Mouse (Mus musculus): ENCODE results near the gene Ms4a4c.
"Not testable (repeated sequence)": the region's sequence is repeated elsewhere in the genome, so short reads cannot be mapped to it uniquely, and the experiment has no call there.

GRCm38 (mm10) chr19:11459041-11459440, 54.5 kb downstream of the Ms4a4c start:
- TF ChIP-seq POLR2A (IDR thresholded peaks at IDR 0.05; ENCODE audit: insufficient read depth, low read depth, low read length); CTCF (IDR thresholded peaks at IDR 0.05); EP300 (IDR thresholded peaks at IDR 0.05; ENCODE audit: insufficient read depth, low read depth, low read length): not testable (repeated sequence)
